Mouse (Mus musculus) bone marrow, adult 2 months (tissue): ENCODE measurements around the gene Asphd1.

Experiments
- CTCF ChIP-seq: fragments of 200-500 bp; IDR thresholded peaks from 2 replicates; pipeline ENCODE4 v1.5.1; 2011; ENCODE audit warnings: low read length, control low read depth; ENCODE audit not compliant: control insufficient read depth, insufficient read depth
- POLR2A ChIP-seq: fragments of 200-500 bp; IDR thresholded peaks from 2 replicates; pipeline ENCODE4 v1.6.1; 2011; ENCODE audit warnings: low read depth, mild to moderate bottlenecking, control low read depth, low read length, borderline replicate concordance; ENCODE audit not compliant: control insufficient read depth

GRCm38 (mm10) chr7:126896912-126897311 lies 52.5 kb downstream of the Asphd1 start:
- TF ChIP-seq CTCF: no peak
- TF ChIP-seq POLR2A: no peak
